Comparison of ENCODE assay signal across 10 mouse cellular contexts in the genomic region with DNA sequence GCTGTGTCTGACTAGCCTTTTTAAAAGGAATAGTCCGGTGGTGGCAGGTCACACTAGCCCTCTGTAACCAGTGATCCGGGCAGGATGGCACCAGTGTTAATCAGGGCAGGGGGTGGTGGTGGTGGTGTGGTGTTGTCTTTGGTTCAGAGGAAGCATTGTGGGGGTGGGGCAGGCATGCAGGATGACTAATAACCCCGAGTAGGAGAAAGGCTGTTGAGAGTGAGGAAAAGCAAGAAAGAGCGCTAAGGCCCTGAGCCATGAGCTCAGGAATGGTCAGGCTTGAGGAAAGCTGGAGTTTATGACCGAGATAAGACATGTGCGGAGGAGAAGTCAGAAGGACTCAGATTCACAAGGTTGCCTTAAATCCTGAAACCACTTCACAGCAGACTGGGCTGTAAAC.
DNase-seq lines count a peak whose midpoint lies in the region; ATAC-seq and TF ChIP-seq lines count a peak whose summit lies in the region.
"Had no signal": no experiment of that assay in that cellular context is flagged by ENCODE, and none has a peak within 500 bp of the region (broad histone marks: within the 10 kb centered on the region; RNA-seq: fewer than 3 reads in every experiment).

No protein-coding gene starts in this region.

- 10% methylated on average over 6 of the region's 6 CpGs for WGBS in kidney, embryonic 15.5 days
- 46% methylated on average over 6 of the region's 6 CpGs for WGBS in liver, embryonic 11.5 days

- H3K4me1 ChIP-seq in kidney, embryonic 15.5 days: peaks cover 88% of the 10 kb centered on the region
- H3K4me1 ChIP-seq in embryonic fibroblast, embryonic 13.5 days (ENCODE audit: control insufficient read depth, insufficient read depth, low read length): peaks cover 20% of the 10 kb centered on the region
- peaks cover 36% of the 10 kb centered on the region for H3K4me1 ChIP-seq in liver, embryonic 11.5 days (replicated peaks; ENCODE audit: control insufficient read depth, insufficient read depth, low read length)

- H3K36me3 ChIP-seq in kidney, embryonic 15.5 days: no peaks in the 10 kb centered on the region
- no peaks in the 10 kb centered on the region for H3K36me3 ChIP-seq in liver, embryonic 11.5 days (ENCODE audit: control insufficient read depth, insufficient read depth, low read length)

- H3K4me2 ChIP-seq in kidney, embryonic 15.5 days: 0 out of 2 replicates have a peak overlapping the region, but pooled peaks have one; percentile 4
- no peak overlapping the region for H3K4me2 ChIP-seq in liver, embryonic 11.5 days
- H3K4me2 ChIP-seq: forebrain, embryonic 13.5 days had no signal

- peak overlapping the region; percentile 91 for H3K27ac ChIP-seq in kidney, embryonic 15.5 days
- peak overlapping the region; percentile 60 for H3K27ac ChIP-seq in embryonic fibroblast, embryonic 13.5 days (ENCODE audit: insufficient read depth, low read length)
- peak overlapping the region; percentile 25; the same call in 1 of the 2 replicates for H3K27ac ChIP-seq in liver, embryonic 11.5 days (ENCODE audit: low read depth, low read length)
- H3K27ac ChIP-seq: forebrain, embryonic 13.5 days; macrophage had no signal

- H3K9ac ChIP-seq in kidney, embryonic 15.5 days: no peak overlapping the region
- H3K9ac ChIP-seq in liver, embryonic 11.5 days (ENCODE audit: low read depth, low read length): no peak overlapping the region
- H3K9ac ChIP-seq: forebrain, embryonic 13.5 days had no signal

- H3K27me3 ChIP-seq in kidney, embryonic 15.5 days: no peaks in the 10 kb centered on the region
- H3K27me3 ChIP-seq in liver, embryonic 11.5 days (replicated peaks; ENCODE audit: control insufficient read depth, insufficient read depth, low read length): no peaks in the 10 kb centered on the region
- H3K27me3 ChIP-seq: forebrain, embryonic 13.5 days had no signal

- no peak for DNase-seq in kidney, adult 18-20 months
- peak; percentile 67 for DNase-seq in MN1 (ENCODE audit: low spot score)
- DNase-seq in liver, embryonic 11.5 days (ENCODE audit: low spot score): no peak
- no peak for DNase-seq in neural tube, embryonic 10.5 days (ENCODE audit: extremely low spot score, low spot score)
- DNase-seq in spleen, postnatal 4 days (ENCODE audit: low spot score in 2 of 2): no peak
- DNase-seq: cerebellum, postnatal 10 days had no signal

- no peak for TF ChIP-seq CTCF in embryonic fibroblast, embryonic 13.5 days (IDR thresholded peaks at IDR 0.05; ENCODE audit: borderline replicate concordance, insufficient read depth, low read length)

- no peak for TF ChIP-seq POLR2A in embryonic fibroblast, embryonic 13.5 days (IDR thresholded peaks at IDR 0.05; ENCODE audit: low read depth, low read length)

- no peaks in the 10 kb centered on the region for H3K9me3 ChIP-seq in kidney, embryonic 15.5 days (replicated peaks)
- no peaks in the 10 kb centered on the region for H3K9me3 ChIP-seq in liver, embryonic 11.5 days (ENCODE audit: control insufficient read depth, low read length)
- H3K9me3 ChIP-seq: forebrain, embryonic 13.5 days had no signal

- no peak overlapping the region for H3K4me3 ChIP-seq in kidney, embryonic 15.5 days (replicated peaks)
- H3K4me3 ChIP-seq in embryonic fibroblast, embryonic 13.5 days (ENCODE audit: insufficient read depth, low read length): no peak overlapping the region
- no peak overlapping the region for H3K4me3 ChIP-seq in liver, embryonic 11.5 days (ENCODE audit: low read depth, low read length)
- H3K4me3 ChIP-seq: forebrain, embryonic 13.5 days had no signal

- ATAC-seq in kidney, embryonic 15.5 days (replicated peaks; ENCODE audit: low FRiP score): peak; percentile 52
- ATAC-seq in liver, embryonic 11.5 days (replicated peaks; ENCODE audit: low FRiP score): no peak
- ATAC-seq: forebrain, embryonic 13.5 days had no signal

Comparison
In these comparisons a context has a peak if more than half of its experiments do, and no peak if none do; other contexts are left out.
1. H3K27ac ChIP-seq: peak in every context shown above with its lines; median percentile 91 in kidney, embryonic 15.5 days; 60 in embryonic fibroblast, embryonic 13.5 days; 25 in liver, embryonic 11.5 days.